Mouse (Mus musculus) CH12.LX (cell line): Measurements from ENCODE around the gene Lipo3.

Experiments used
- CTCF ChIP-seq, 2 experiments: IDR thresholded peaks in 1 of 2; conservative IDR thresholded peaks in 1 of 2; 2 replicates each; pipeline ENCODE4 v1.5.1; 2011 to 2012; ENCODE audit warnings: low read depth in 2 of 2, low read length in 2 of 2, improper control_type of control experiment in 1 of 2, inconsistent platforms in 1 of 2, mild to moderate bottlenecking in 1 of 2, moderate library complexity in 1 of 2
- ELF1 ChIP-seq: IDR thresholded peaks from 2 replicates; pipeline ENCODE4 v1.6.1; 2014; ENCODE audit warnings: low read depth, mild to moderate bottlenecking, inconsistent platforms, low read length, improper control_type of control experiment
- MAFK ChIP-seq: IDR thresholded peaks from 2 replicates; pipeline ENCODE4 v1.6.1; 2011; ENCODE audit warnings: low read length, improper control_type of control experiment; ENCODE audit not compliant: insufficient replicate concordance
- MYC ChIP-seq: IDR thresholded peaks from 2 replicates; pipeline ENCODE4 v1.6.1; 2011; ENCODE audit warnings: low read depth, mild to moderate bottlenecking, improper control_type of control experiment, low read length
- POLR2A ChIP-seq: IDR thresholded peaks from 2 replicates; pipeline ENCODE4 v1.6.1; 2011; ENCODE audit warnings: low read depth, mild to moderate bottlenecking, improper control_type of control experiment, low read length
- POLR2AphosphoS2 ChIP-seq: IDR thresholded peaks from 2 replicates; pipeline ENCODE4 v1.6.1; 2011; ENCODE audit warnings: low read depth, low read length, improper control_type of control experiment
- SIN3A ChIP-seq: IDR thresholded peaks from 2 replicates; pipeline ENCODE4 v1.6.1; 2012; ENCODE audit warnings: low read length, improper control_type of control experiment, inconsistent platforms
- TCF12 ChIP-seq: IDR thresholded peaks from 2 replicates; pipeline ENCODE4 v1.6.1; 2014; ENCODE audit warnings: low read depth, mild to moderate bottlenecking, inconsistent platforms, low read length, improper control_type of control experiment
- USF1 ChIP-seq: IDR thresholded peaks from 2 replicates; pipeline ENCODE4 v1.6.1; 2014; ENCODE audit warnings: low read depth, mild to moderate bottlenecking, inconsistent platforms, low read length, improper control_type of control experiment
- ZC3H11A ChIP-seq: IDR thresholded peaks from 2 replicates; pipeline ENCODE4 v1.6.1; 2012; ENCODE audit warnings: low read depth, mild to moderate bottlenecking, inconsistent platforms, low read length, improper control_type of control experiment
- ZNF384 ChIP-seq: IDR thresholded peaks from 2 replicates; pipeline ENCODE4 v1.6.1; 2012; ENCODE audit warnings: low read depth, low read length, improper control_type of control experiment, inconsistent platforms

GRCm38 (mm10) chr19:33786576-33787277 is 25.0 kb upstream of the Lipo3 start:
- TF ChIP-seq ZNF384 (no peak), CTCF (conservative IDR thresholded peaks at IDR 0.05 in 1 of 2, IDR thresholded peaks at IDR 0.05 in 1 of 2; ENCODE audit: low read depth in 2 of 2, low read length in 2 of 2) (no peak), SIN3A (no peak), MYC (no peak), POLR2A (no peak), MAFK (no peak), POLR2AphosphoS2 (no peak), ZC3H11A (no peak), USF1 (no peak), ELF1 (no peak), TCF12 (no peak)
